ENCODE assay signal across 14 mouse cellular contexts in the genomic region with DNA sequence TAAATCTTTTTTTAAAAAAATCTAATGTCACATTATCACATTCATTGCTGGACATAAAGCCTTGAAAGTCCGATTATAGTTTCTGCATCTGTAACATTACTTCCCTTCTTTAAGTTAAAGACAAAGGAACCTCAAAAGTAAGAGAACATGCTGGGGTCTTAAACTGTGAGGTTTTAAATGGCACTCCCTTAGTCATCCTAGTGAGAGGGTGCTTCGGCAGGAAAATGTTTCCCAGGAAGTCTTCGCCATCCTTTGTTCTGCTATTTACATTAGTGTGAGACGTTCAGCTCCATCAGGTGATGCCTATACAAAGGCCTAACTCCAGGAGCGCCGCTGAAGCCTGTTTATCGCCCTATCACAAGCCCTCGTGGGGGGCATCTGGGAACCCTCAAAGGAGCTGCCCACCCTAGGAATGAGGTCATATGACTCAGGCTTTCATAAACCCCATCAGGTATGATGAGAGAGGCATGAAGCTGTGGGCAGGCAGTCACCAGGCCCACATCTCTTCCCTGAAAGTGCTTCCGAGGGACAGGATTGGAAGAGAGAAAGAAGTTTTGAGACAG. TPM values are rescaled to one million over a fixed set of nuclear protein-coding genes. Genes with fewer than 3 reads are reported as not detected.
DNase-seq lines count a peak whose midpoint lies in the region; ATAC-seq lines count a peak whose summit lies in the region.
"Had no signal": no experiment of that assay in that cellular context is flagged by ENCODE, and none has a peak within 500 bp of the region (broad histone marks: within the 10 kb centered on the region; RNA-seq: fewer than 3 reads in every experiment).

No protein-coding gene starts in this region.

- no peaks in the 10 kb centered on the region for H3K9me3 ChIP-seq in heart, embryonic 12.5 days (replicated peaks)

- peaks cover 9% of the 10 kb centered on the region for H3K4me1 ChIP-seq in heart, embryonic 12.5 days (replicated peaks)

- 25% methylated on average over 9 of the region's 9 CpGs for WGBS in heart, embryonic 12.5 days

- peak; percentile 10 to 44 for DNase-seq in heart, adult 18-20 months
- DNase-seq in heart, postnatal 25 days (ENCODE audit: low spot score) = no peak
- DNase-seq in retina, embryonic 14.5 days (ENCODE audit: low spot score) = peak; percentile 14
- no peak for DNase-seq in retina, postnatal 1 day
- no peak for DNase-seq in Muller cell, postnatal 12 days (ENCODE audit: inconsistent ontology term)
- DNase-seq in adipocyte (ENCODE audit: low spot score) = no peak
- no peak for DNase-seq in cerebellum, postnatal 25 days
- DNase-seq: adrenal gland, postnatal 14 days; kidney, postnatal 36 days; liver; spleen, adult 18-20 months had no signal

- no peaks in the 10 kb centered on the region for H3K27me3 ChIP-seq in heart, embryonic 12.5 days (replicated peaks)

- peak overlapping the region; percentile 2; the same call in 1 of the 2 replicates for H3K4me3 ChIP-seq in heart, embryonic 12.5 days

- peak overlapping the region; percentile 47 for H3K27ac ChIP-seq in heart, embryonic 12.5 days (ENCODE audit: poor library complexity, severe bottlenecking)

- peak overlapping the region; percentile 61; the same call in 1 of the 2 replicates for H3K9ac ChIP-seq in heart, embryonic 12.5 days

- ATAC-seq in heart, embryonic 12.5 days (ENCODE audit: insufficient number of reproducible peaks, low FRiP score) = no peak
- ATAC-seq: forebrain, embryonic 16.5 days; inflammation-experienced regulatory T-cells, adult 6 months had no signal

- H3K36me3 ChIP-seq in heart, embryonic 12.5 days = no peaks in the 10 kb centered on the region

- intact Hi-C loops in heart, postnatal 25 days (cut with DNase I) = loop anchor here (2.0 kb wide), 2 partner anchors 465 to 737 kb away; no protein-coding TSS in a partner anchor

- peak overlapping the region; percentile 67 for H3K4me2 ChIP-seq in heart, embryonic 12.5 days

RNA-seq across cellular contexts. Expression of gene Gja1, which starts 1.1 kb away (rescaled TPM):
- 100 to 1,000 TPM; 408 to 455 TPM for total RNA-seq in heart, adult 18-20 months (2021)
- total RNA-seq in heart, postnatal 25 days (2021) = 100 to 1,000 TPM; 402 to 446 TPM
- polyA plus RNA-seq in heart, embryonic 12.5 days (2016; fragmentation: Nextera tagmentation; extraction: Ambion mirVana) = 334 and 349 TPM in 2 replicates

Comparison
In these comparisons a context has a peak if more than half of its experiments do, and no peak if none do; other contexts are left out.
1. DNase-seq: peak in heart, adult 18-20 months (2 of 2) and retina, embryonic 14.5 days (single experiment); none in heart, postnatal 25 days (single experiment), retina, postnatal 1 day (single experiment), Muller cell, postnatal 12 days (single experiment), adipocyte (single experiment) and cerebellum, postnatal 25 days (0 of 2).